Mouse (Mus musculus): ENCODE measurements around the gene Toporsl. TPM values are rescaled to one million over a fixed set of nuclear protein-coding genes. Genes with fewer than 3 reads are reported as not detected.

The Toporsl gene
- polyA plus RNA-seq, 1 experiment from 2014 or later, result not detected

DNA sequence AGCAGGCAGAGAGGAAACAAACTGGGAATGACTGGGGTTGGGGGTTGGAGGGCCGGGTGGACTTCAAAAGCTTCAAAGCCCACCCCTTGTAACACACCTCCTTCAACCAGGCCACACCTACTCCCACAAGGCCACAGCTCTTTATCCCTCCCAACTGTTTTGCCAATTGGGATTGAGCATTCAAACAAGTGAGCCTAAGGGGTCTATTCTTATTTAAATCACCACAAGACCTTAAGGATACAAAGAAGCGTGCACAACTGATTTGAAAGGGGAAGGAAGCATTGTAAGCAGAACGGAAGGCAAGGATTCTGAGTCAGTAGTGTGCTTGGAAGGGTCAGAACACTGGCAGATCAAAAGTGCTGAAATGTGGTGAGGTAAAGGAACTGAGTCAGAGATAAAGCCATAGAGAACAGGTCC lies 64.6 kb downstream of the Toporsl start:
- no peak overlapping the region for H3K9ac ChIP-seq
- H3K27me3 ChIP-seq, result peaks cover 3% of the 10 kb centered on the region; the same call in 1 of the 2 replicates
- no peak overlapping the region for H3K4me2 ChIP-seq
- H3K27ac ChIP-seq, result no peak overlapping the region
- no peaks in the 10 kb centered on the region for H3K36me3 ChIP-seq
- peaks cover 4% of the 10 kb centered on the region for H3K4me1 ChIP-seq
- H3K9me3 ChIP-seq, result no peaks in the 10 kb centered on the region
- no peak overlapping the region for H3K4me3 ChIP-seq
- WGBS, result 36% methylated on average over 3 of the region's 3 CpGs
- ATAC-seq (ENCODE audit: borderline replicate concordance, extremely low read depth, low FRiP score, low TSS enrichment), result no peak

DNA sequence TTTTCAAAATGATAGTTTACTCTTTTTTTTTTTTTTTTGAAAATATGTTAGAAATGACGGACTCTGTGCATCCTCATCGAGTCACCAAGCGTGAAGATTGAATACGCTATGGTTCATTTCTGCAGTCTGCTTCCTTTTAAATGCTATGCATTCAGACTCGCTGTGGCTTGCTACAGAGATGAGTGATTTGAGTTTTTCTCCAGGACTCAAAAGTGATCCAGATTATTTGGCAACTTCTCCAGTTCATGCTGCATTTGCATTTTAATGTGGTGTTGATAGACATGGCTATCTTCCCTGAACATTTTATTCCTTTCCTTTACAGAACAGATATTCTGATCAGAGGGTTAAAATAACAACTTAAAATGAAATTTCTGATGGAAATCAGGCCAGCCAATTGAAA lies 65.2 kb downstream of the Toporsl start:
- Histone ChIP-seq H3K36me3 (no peaks in the 10 kb centered on the region), H3K4me2 (no peak overlapping the region), H3K27me3 (peaks cover 3% of the 10 kb centered on the region; the same call in 1 of the 2 replicates), H3K4me3 (no peak overlapping the region), H3K9ac (no peak overlapping the region), H3K4me1 (peaks cover 4% of the 10 kb centered on the region), H3K27ac (no peak overlapping the region), H3K9me3 (no peaks in the 10 kb centered on the region)
- WGBS, result 50% methylated on average over 5 of the region's 5 CpGs
- ATAC-seq (ENCODE audit: borderline replicate concordance, extremely low read depth, low FRiP score, low TSS enrichment), result no peak

Other genes starting within 250 kb of the Toporsl start
- gene Smc2, start 157.0 kb upstream of the Toporsl start, polyA plus RNA-seq (2015; fragmentation: Nextera tagmentation; extraction: Ambion mirVana), result 218 and 224 TPM in 2 replicates
- 1.9 TPM in 2 replicates for gene Vma21-ps, start 99.0 kb upstream of the Toporsl start, polyA plus RNA-seq (2015; fragmentation: Nextera tagmentation; extraction: Ambion mirVana)
- not detected in 2 replicates for gene Olfr275, start 218.3 kb downstream of the Toporsl start, polyA plus RNA-seq (2015; fragmentation: Nextera tagmentation; extraction: Ambion mirVana)

Data from lung, embryonic 15.5 days (tissue).